Mouse (Mus musculus): ENCODE data around the gene Dner. TPM values are rescaled to one million over a fixed set of nuclear protein-coding genes. Genes with fewer than 3 reads are reported as not detected.

Dner gene
- polyA plus RNA-seq (2012; rRNA removed), result 185 and 200 TPM in 2 replicates

DNA sequence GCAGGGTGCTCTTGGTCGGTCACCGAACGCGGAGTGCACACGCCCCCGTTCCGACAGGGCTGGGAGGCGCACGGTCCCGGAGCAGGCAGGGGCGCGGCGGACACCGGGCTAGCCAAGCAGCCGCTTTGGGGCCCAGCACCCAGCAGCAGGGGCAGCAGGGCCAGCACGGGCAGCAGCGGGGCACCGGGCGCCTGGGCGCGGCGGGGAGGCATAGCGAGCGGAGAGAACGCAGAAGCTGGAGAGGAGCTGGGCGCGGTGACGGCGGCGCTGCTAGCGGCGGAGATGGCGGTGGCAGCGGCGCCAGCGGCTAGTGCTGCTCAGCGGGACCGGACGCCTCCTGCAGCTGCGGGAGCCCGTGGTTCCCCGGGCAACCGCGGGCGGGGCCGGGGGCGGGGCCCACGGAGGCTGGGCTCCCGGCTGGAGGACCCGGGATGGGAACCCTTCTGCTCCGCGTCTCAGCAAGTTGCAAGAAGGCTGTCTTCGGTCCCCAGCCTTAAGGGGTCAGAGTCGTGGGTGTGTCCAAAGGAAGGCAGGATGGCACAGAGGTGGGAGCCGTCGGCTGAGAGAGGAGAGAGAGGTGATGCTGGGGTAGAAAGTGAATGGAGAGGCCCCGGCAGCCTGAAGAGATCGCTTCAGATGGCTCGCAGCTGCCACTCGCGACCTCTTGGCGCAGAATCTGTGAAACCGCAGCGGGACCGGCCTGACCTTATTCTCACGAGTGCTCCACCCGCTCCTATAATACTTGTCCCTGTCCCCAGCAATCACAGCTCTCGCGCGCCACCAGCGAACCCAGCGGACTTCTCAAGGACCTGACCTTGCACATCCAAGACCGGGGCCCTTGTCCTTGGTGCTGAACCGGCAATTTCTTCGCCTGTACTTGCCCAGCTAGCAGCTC, at the start of gene Dner:
Gene Dner (minus strand): TSS at position 705 of the 895 bp plus-strand sequence.

GRCm38 (mm10) chr1:84363967-84364366, 332.1 kb downstream of the Dner start, which contains the start of gene Pid1:
TSS of gene Pid1 (minus strand) at chr1:84364180.

Other genes with a start within 250 kb of the Dner start
- 3.4 TPM in 2 replicates for gene Fbxo36, start 143.6 kb upstream of the Dner start, polyA plus RNA-seq (2012; rRNA removed)
- gene Trip12, start 144.3 kb upstream of the Dner start, polyA plus RNA-seq (2012; rRNA removed), result 87.5 and 96.2 TPM in 2 replicates
- gene Slc16a14, start 238.9 kb upstream of the Dner start, polyA plus RNA-seq (2012; rRNA removed), result 8.9 and 9.7 TPM in 2 replicates